Mouse (Mus musculus) brain, embryonic 14.5 days (tissue): ENCODE results near the gene Epc2.

Experiments used
- CTCF ChIP-seq: fragments of 200-500 bp; IDR thresholded peaks from 2 replicates; pipeline ENCODE4 v1.5.1; 2012; ENCODE audit warnings: inconsistent platforms, mild to moderate bottlenecking, moderate library complexity, borderline replicate concordance; ENCODE audit not compliant: insufficient read depth, insufficient read length; ENCODE audit errors: extremely low read depth
- POLR2A ChIP-seq: fragments of 200-500 bp; IDR thresholded peaks from 2 replicates; pipeline ENCODE4 v1.6.1; 2012; ENCODE audit warnings: mild to moderate bottlenecking, inconsistent platforms, borderline replicate concordance; ENCODE audit not compliant: poor library complexity, insufficient read depth, insufficient read length, severe bottlenecking; ENCODE audit errors: extremely low read depth

DNA sequence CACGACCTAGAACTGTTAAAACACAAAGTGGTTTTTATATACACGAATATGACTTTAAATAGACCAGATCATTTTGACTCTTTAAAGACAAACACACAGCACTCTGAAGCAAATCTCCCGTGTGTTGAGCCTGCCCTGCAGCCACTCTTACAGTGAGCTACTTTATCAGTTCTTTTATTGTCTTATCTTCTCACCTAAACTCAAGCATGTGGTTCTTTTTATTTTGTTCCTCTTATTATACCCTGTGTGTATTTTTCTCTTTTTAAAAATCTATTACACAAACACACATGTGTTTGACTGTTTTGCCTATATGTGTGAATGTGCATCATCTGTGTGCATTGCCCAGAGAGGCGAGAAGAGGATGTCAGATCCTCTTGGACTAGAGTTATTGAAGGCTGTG lies 50.1 kb downstream of the Epc2 start:
- TF ChIP-seq CTCF (no peak), POLR2A (no peak)
